Mouse (Mus musculus): ENCODE measurements around the gene Synj1. TPM values are rescaled to one million over a fixed set of nuclear protein-coding genes. Genes with fewer than 3 reads are reported as not detected.

The Synj1 gene
- total and polyA plus RNA-seq, 3 experiments = 4.6 to 20.7 (median 8.1) TPM

DNA sequence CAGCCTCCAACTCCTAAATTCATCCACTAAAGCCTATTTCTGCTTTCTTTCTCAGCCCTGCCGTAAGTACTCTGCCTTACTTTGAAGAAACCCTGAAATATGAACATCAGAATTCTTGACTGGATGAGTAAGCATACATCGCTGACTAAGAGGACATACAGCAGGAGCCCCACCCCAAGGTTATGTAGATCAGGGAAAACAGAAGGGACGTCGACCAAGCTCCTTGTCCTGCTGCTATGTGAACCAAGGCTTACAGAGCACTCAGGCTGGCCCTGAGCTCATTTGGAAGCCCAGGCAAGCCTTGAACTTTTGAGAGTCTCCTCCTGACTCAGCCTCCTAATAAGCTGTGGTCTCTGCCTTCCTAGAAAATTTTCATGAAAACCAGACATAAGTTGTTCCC, 4.7 kb upstream of the Synj1 start:
- no peak for TF ChIP-seq TCF12 (IDR thresholded peaks at IDR 0.05; ENCODE audit: low read depth, low read length)
- TF ChIP-seq JUN (IDR thresholded peaks at IDR 0.05; ENCODE audit: insufficient read depth, low read depth, low read length) = no peak
- TF ChIP-seq RCOR1 (conservative IDR thresholded peaks at IDR 0.05; ENCODE audit: low read depth, low read length) = no peak
- no peak for TF ChIP-seq PAX5 (IDR thresholded peaks at IDR 0.05; ENCODE audit: low read length)
- TF ChIP-seq EP300 (IDR thresholded peaks at IDR 0.05; ENCODE audit: low read length) = no peak
- no peak for TF ChIP-seq USF2 (conservative IDR thresholded peaks at IDR 0.05; ENCODE audit: low read depth, low read length)
- Histone ChIP-seq H3K4me3 (replicated peaks in 1 of 3; ENCODE audit: low read depth in 2 of 3, low read length in 2 of 3, poor library complexity in 1 of 3) (no peak overlapping the region), H3K9ac (ENCODE audit: insufficient read depth, low read depth) (no peak overlapping the region), H3K27ac (ENCODE audit: insufficient read depth, low read depth) (no peak overlapping the region), H3K36me3 (replicated peaks in 1 of 2; ENCODE audit: control insufficient read depth in 1 of 2, insufficient read depth in 1 of 2, low read length in 1 of 2) (peaks cover 42 to 74% of the 10 kb centered on the region in 2 experiments), H3K9me3 (replicated peaks; ENCODE audit: low read length) (no peaks in the 10 kb centered on the region), H3K4me2 (ENCODE audit: insufficient read depth, low read depth, poor library complexity, severe bottlenecking) (no peak overlapping the region), H3K4me1 (ENCODE audit: control insufficient read depth in 1 of 2, insufficient read depth in 2 of 2) (peaks cover 0 to 13% of the 10 kb centered on the region in 2 experiments; a peak in 2 of 4 replicates), H3K27me3 (replicated peaks) (no peaks in the 10 kb centered on the region), H3K79me2 (replicated peaks; ENCODE audit: control insufficient read depth, extremely low read depth, insufficient read depth, poor library complexity, severe bottlenecking) (no peaks in the 10 kb centered on the region)
- dilution Hi-C loops (cut with MboI; ENCODE audit: extremely low pct_ligation_motif_present, extremely low pct_unique_long_range_greater_than_20kb, low sequenced_read_pairs) (no loop called here), in situ Hi-C loops (cut with MboI; ENCODE audit: low pct_ligation_motif_present, low pct_unique_long_range_greater_than_20kb, low sequenced_read_pairs) (no loop called here)
- DNase-seq (ENCODE audit: extremely low read depth) = no peak

DNA sequence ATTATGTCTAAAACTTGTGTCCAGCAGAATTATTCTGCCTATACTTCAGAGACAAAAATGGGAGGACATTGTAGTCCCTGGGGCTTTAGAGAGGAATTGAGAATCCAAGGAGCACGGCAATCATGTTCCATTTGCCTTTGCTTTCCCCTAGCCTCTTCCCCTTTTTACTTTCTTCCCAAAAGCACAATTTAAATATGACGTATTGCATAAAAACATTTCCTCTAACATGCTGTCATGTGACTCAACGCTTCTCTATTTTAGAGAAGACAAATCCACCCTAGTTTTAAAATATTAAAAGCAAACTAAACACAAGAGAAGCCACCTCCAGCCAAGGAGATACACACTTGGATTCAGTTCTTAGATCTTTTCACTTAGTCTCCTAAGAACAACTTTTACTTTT, 739 bp upstream of the Synj1 start:
- peaks cover 0 to 20% of the 10 kb centered on the region in 2 experiments; a peak in 2 of 4 replicates for H3K4me1 ChIP-seq (ENCODE audit: control insufficient read depth in 1 of 2, insufficient read depth in 2 of 2)
- H3K36me3 ChIP-seq (replicated peaks in 1 of 2; ENCODE audit: control insufficient read depth in 1 of 2, insufficient read depth in 1 of 2, low read length in 1 of 2) = peaks cover 16 to 42% of the 10 kb centered on the region in 2 experiments
- no peaks in the 10 kb centered on the region for H3K27me3 ChIP-seq (replicated peaks)
- no peaks in the 10 kb centered on the region for H3K9me3 ChIP-seq (replicated peaks; ENCODE audit: low read length)
- in situ Hi-C loops (cut with MboI; ENCODE audit: low pct_ligation_motif_present, low pct_unique_long_range_greater_than_20kb, low sequenced_read_pairs) (no loop called here), dilution Hi-C loops (cut with MboI; ENCODE audit: extremely low pct_ligation_motif_present, extremely low pct_unique_long_range_greater_than_20kb, low sequenced_read_pairs) (no loop called here)
- H3K27ac ChIP-seq (ENCODE audit: insufficient read depth, low read depth) = no peak overlapping the region; the same call in 1 of the 2 replicates
- peak; percentile 75 for DNase-seq (ENCODE audit: extremely low read depth)
- TF ChIP-seq IRF4 (IDR thresholded peaks at IDR 0.05; ENCODE audit: low read depth, low read length) (0 out of 2 replicates have a peak, but pooled peaks have one; percentile 30), ELF1 (IDR thresholded peaks at IDR 0.05; ENCODE audit: low read depth, low read length) (no peak), CHD1 (IDR thresholded peaks at IDR 0.05; ENCODE audit: low read depth, low read length) (no peak), USF1 (IDR thresholded peaks at IDR 0.05; ENCODE audit: low read depth, low read length) (peak; percentile 70), GABPA (IDR thresholded peaks at IDR 0.05; ENCODE audit: insufficient replicate concordance, low read depth, low read length) (no peak), JUND (conservative IDR thresholded peaks at IDR 0.05; ENCODE audit: low read depth, low read length) (no peak; the same call in 1 of the 2 replicates), BHLHE40 (IDR thresholded peaks at IDR 0.05; ENCODE audit: low read depth, low read length) (peak; percentile 69), USF2 (conservative IDR thresholded peaks at IDR 0.05; ENCODE audit: low read depth, low read length) (peak; percentile 72), EP300 (IDR thresholded peaks at IDR 0.05; ENCODE audit: low read length) (peak; percentile 53), JUN (IDR thresholded peaks at IDR 0.05; ENCODE audit: insufficient read depth, low read depth, low read length) (peak; percentile 45; the same call in 1 of the 2 replicates), TBP (conservative IDR thresholded peaks at IDR 0.05; ENCODE audit: low read depth, low read length) (0 out of 2 replicates have a peak, but pooled peaks have one; percentile 36), RAD21 (IDR thresholded peaks at IDR 0.05; ENCODE audit: low read depth, low read length) (no peak), ZNF384 (IDR thresholded peaks at IDR 0.05; ENCODE audit: low read depth, low read length) (no peak), CHD2 (IDR thresholded peaks at IDR 0.05; ENCODE audit: low read length) (no peak), ETS1 (conservative IDR thresholded peaks at IDR 0.05; ENCODE audit: low read depth, low read length) (peak; percentile 44; the same call in 1 of the 2 replicates), POLR2AphosphoS2 (IDR thresholded peaks at IDR 0.05; ENCODE audit: low read depth, low read length) (no peak; the same call in 1 of the 2 replicates), NRF1 (IDR thresholded peaks at IDR 0.05; ENCODE audit: low read depth, low read length) (no peak), MYC (IDR thresholded peaks at IDR 0.05; ENCODE audit: low read depth, low read length) (no peak), CTCF (conservative IDR thresholded peaks at IDR 0.05 in 1 of 2, IDR thresholded peaks at IDR 0.05 in 1 of 2; ENCODE audit: low read depth in 2 of 2, low read length in 2 of 2) (no peak)
- peak overlapping the region; percentile 72 for H3K4me2 ChIP-seq (ENCODE audit: insufficient read depth, low read depth, poor library complexity, severe bottlenecking)
- no peaks in the 10 kb centered on the region for H3K79me2 ChIP-seq (replicated peaks; ENCODE audit: control insufficient read depth, extremely low read depth, insufficient read depth, poor library complexity, severe bottlenecking)
- H3K4me3 ChIP-seq (replicated peaks in 1 of 3; ENCODE audit: low read depth in 2 of 3, low read length in 2 of 3, poor library complexity in 1 of 3) = peak overlapping the region; percentile 73 to 90 (median 84)
- peak overlapping the region; percentile 49; the same call in 1 of the 2 replicates for H3K9ac ChIP-seq (ENCODE audit: insufficient read depth, low read depth)
